ENCODE assay signal across 17 mouse cellular contexts in genomic region chr4:81283611-81284010, GRCm38 (mm10).
DNase-seq lines count a peak whose midpoint lies in the region.
"Had no signal": no experiment of that assay in that cellular context is flagged by ENCODE, and none has a peak within 500 bp of the region (broad histone marks: within the 10 kb centered on the region; RNA-seq: fewer than 3 reads in every experiment).

No protein-coding gene starts in this region.

- DNase-seq in adrenal gland, postnatal 10 days = peak; percentile 54
- no peak for DNase-seq in adrenal gland, postnatal 4 days (ENCODE audit: low spot score in 2 of 2)
- peak; percentile 16 for DNase-seq in gastrocnemius, postnatal 25 days
- DNase-seq in gastrocnemius, postnatal 10 days = no peak
- DNase-seq in MN1 (ENCODE audit: low spot score) = peak; percentile 9
- peak; percentile 93 for DNase-seq in fat pad, adult 2 months (ENCODE audit: extremely low read depth, low read depth, low spot score)
- DNase-seq in right cerebral cortex, postnatal 14 days = no peak
- DNase-seq: forebrain, postnatal 0 days; heart, adult 18-20 months; heart, postnatal 10 days; kidney, postnatal 14 days; layer of hippocampus, postnatal 36 days; liver, embryonic 13.5 days; lung, adult 2 months; lung, postnatal 14 days; right cerebral cortex, adult 18-20 months; thymus, adult 2 months had no signal

Comparison
In these comparisons a context has a peak if more than half of its experiments do, and no peak if none do; other contexts are left out.
1. DNase-seq: peak in adrenal gland, postnatal 10 days (single experiment), gastrocnemius, postnatal 25 days (single experiment), MN1 (single experiment) and fat pad, adult 2 months (single experiment); none in adrenal gland, postnatal 4 days (0 of 2), gastrocnemius, postnatal 10 days (single experiment) and right cerebral cortex, postnatal 14 days (single experiment).